Mouse (Mus musculus) kidney, adult 2 months (tissue): ENCODE data around the gene Aven.

Experiments
- CTCF ChIP-seq: fragments of 200-500 bp; conservative IDR thresholded peaks from 2 replicates; pipeline ENCODE4 v1.5.1; 2011; ENCODE audit warnings: low read depth, mild to moderate bottlenecking, control low read depth, low read length, moderate library complexity, mixed read lengths; ENCODE audit not compliant: insufficient read depth, insufficient read length
- POLR2A ChIP-seq: fragments of 200-500 bp; IDR thresholded peaks from one replicate; pipeline ENCODE4 v1.6.1; 2011; ENCODE audit warnings: low read depth, low read length, control low read depth

DNA sequence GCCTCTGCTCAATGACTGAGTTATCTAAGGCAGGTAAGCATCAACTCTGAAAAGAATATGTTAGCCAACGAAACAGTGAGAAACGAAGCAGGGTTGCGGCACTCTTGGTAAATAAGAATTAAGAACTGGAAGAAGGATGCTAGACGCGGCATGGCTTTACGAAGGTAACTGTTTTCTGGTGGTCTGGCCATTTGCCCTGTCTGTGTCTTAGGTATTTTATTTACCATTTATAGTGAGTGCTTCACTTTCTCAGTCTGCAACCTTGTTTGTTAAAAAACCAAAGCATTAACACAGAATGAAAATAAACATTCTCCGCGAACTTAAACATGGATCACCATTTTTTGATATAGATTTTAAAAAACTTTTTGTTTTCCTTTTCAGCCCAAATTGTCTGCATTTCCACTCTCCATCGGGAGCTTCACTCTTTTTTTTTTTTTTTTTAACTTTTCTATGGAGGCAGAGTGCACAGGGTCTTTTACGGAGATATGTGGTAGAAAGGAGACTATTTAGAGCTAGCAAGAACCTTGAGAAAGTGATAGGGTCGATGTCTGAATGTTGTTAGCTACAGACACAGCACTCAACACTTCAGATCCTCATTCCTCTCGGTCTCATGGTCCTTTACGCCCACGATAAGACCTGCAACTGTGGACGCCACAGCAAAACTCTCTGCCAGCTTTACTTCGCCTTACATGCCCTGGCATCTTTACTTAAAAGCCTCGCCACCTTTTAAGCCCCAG is 38.5 kb upstream of the Aven start:
- TF ChIP-seq CTCF = no peak
- TF ChIP-seq POLR2A = no peak
